Mouse (Mus musculus): ENCODE measurements around the gene Zbtb38. TPM values are rescaled to one million over a fixed set of nuclear protein-coding genes. Genes with fewer than 3 reads are reported as not detected.

Zbtb38 gene
- polyA plus RNA-seq, 1 experiment from 2014 or later: 9.2 TPM

Other genes starting within 250 kb of the Zbtb38 start
- not detected in 2 replicates for gene Gm28729, start 227.6 kb downstream of the Zbtb38 start, polyA plus RNA-seq (2014; fragmentation: Nextera tagmentation; extraction: Ambion mirVana)
- 20.1 and 20.6 TPM in 2 replicates for gene Rasa2, start 121.2 kb downstream of the Zbtb38 start, polyA plus RNA-seq (2014; fragmentation: Nextera tagmentation; extraction: Ambion mirVana)
- 15.5 and 15.9 TPM in 2 replicates for gene Pxylp1, start 139.8 kb upstream of the Zbtb38 start, polyA plus RNA-seq (2014; fragmentation: Nextera tagmentation; extraction: Ambion mirVana)

Measured in limb, embryonic 11.5 days (tissue).